Mouse (Mus musculus) layer of hippocampus, adult 18-20 months (tissue): ENCODE measurements at regions not wholly inside any gene's neighbourhood (a gene's known extent, or its start where the extent isn't known, plus 50 kb on each side); places are given as distances from the start of the nearest gene placed in this dataset.

Experiments
- DNase-seq, 2 experiments: peaks; one replicate each; pipeline ENCODE4 v3.0.0; 2022; ENCODE audit warnings: low spot score in 2 of 2

DNA sequence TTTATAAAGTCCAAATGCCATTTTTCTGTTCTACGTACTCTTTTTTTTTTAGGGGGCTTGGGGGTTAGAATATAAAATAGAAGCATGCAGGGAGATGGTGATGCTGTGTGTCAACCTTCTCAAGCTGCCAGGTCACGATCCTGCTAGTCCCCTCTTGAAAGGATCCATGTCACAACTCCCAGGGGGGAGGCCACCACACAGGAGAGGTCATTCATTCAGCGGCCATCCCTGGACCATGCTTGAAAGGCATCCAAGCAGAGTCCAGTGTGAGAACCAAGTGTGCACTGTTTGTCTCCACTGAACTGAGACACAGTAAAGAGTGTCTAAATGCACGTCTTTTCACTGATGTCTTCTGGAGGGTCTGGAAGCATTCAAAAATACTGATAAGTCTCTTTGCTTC, 119.8 kb upstream of the N6amt1 start:
- no peak for DNase-seq

DNA sequence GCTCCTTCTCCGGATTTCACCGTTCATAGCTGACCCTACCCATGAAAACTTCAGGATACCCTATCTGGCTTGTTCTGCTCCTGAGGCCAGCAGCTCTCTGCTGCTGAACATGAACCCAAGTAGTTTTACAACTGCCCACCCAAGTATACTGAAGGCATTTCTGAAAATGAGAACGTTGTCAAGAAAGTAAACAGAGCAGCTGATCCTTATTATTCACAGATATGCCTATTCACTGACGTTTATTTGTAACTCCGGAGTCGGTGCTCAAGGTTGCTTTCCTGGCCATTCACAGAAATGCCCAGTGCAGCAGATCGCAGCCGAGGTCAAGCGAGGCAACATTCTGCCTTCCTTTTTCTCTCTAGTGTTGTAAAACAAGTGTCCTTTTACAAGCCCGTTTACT, 128.4 kb upstream of the N6amt1 start:
- DNase-seq, result no peak

DNA sequence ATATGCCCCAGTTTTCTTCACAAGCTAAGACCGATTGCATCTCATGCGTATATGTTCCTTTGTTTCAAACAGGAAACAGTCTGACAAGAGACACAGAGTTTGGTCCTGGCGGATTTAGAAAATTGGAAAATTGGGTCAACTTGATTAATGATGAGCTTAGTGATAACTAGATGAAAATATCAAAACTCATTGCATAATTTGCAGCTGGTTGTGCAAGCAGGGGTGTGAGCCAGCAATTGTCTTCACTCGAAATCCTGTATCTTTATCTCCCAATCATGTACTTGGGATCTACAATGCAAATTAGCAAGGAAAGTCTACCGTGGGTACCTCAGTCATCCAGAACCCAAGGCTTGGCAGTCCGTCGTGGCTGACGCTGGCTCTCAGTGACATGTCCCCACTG, 128.9 kb upstream of the N6amt1 start:
- no peak for DNase-seq

DNA sequence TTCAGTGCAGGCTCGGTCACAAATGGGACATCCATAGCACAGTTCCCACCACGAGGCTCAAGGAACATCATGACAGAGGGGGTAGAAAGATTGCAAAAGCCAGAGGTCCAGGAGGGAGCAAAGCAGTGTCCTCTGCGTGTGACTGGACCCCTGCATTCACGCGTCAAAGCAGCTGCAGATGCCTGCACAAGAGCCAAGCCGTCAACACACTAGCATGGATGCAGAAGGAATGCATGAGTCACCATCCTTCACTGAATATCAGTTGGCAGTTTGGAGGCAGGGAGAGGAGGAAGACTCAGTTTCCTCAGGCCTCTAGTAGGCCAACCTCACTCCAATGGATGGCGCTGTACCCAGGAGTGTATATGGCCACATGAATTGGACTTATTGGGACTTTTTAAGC, 130.0 kb upstream of the N6amt1 start:
- DNase-seq, result no peak

DNA sequence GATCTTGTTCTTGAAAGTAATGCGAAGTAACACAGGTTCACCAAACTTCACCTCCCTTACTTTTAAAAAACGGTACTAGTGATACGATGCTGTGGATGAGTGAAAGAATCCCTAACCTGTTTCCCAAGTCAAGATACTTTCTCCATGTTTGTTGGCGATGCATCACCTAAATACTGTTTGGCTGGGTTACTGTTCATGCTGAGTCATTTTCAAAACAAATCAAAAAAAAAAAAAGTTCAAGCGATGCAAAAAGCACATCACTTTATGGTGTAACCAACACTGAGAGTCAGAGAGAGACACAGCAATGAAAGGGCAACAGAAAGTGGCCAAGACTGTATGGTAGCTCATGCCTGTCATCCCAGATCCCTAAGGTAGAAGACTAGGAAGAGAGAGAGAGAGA, 133.4 kb upstream of the N6amt1 start:
- DNase-seq, result no peak

DNA sequence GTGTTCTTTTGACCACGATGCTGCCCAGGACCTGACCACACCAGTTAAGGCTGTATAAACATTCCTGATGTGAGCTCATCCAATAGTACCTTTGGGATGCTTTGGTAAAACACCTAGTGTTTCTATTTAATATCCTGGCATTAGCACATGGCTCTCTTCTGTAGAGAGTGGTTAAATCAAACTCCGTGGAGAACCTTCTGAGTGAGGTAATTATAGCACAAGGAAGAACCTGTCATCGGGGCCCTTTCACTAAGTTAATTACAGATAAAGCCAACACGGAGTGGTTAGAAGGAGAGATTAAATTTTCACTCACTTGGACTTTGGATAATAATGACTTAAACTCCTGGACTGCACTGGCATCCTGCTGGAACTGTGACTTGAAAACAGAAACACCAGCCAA, 133.8 kb upstream of the N6amt1 start:
- DNase-seq, result no peak

DNA sequence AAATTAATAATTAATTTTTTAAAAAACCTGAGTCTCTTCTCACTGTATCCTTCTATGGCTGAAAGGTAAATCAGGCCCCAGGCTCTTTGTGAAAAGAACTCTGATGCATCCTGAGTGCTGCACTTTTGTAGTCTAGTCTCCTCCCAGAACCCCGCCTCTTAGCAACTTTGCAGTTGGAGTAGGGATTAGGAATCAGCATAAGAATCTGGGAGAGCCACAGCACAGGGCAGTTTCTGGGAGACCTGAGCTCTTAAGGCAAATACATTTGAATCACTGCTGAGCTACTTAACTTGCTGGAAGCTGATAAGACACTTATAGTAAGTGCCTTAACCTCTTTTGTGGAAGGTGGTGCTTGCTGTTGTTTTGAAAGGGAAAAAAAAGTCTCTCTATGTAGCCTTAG, 146.1 kb upstream of the N6amt1 start:
- DNase-seq, result no peak

DNA sequence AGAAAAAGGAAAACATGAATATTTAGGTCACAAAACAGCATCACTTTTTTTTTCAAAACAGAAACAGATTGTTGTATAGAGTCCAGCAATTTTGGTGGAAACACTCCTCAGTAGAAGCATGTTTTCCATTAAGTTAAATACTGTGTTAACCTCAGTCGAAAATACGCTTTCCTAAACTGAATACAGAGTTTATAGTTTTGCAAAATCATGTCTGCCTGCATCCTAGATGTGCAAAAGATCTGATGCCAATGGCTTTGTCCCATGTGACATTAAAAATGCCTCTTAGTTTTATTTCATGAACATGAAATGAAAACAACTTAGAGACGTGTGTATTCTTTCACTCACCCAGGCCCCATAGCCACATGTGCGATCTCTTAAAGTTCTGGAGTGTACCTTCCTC, 163.5 kb upstream of the N6amt1 start:
- no peak for DNase-seq

DNA sequence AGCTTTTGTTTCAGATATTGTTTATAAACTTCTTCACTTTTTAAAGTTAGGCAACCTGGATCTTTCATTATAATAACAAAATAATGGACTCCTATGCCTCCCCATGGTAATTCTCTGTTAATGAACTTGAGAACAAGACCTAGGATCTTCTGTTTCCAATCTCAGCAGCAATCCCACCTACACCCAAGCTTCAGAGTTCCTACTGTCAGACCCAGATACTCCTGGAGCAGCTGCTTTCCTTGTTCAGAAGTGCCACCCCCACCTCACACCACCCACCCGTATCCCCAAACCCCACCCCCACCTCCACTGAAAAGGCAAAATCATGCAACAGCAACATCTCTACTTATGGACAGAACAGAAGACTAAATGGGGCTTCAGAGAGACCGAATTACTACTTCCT, 165.2 kb upstream of the N6amt1 start:
- no peak for DNase-seq

DNA sequence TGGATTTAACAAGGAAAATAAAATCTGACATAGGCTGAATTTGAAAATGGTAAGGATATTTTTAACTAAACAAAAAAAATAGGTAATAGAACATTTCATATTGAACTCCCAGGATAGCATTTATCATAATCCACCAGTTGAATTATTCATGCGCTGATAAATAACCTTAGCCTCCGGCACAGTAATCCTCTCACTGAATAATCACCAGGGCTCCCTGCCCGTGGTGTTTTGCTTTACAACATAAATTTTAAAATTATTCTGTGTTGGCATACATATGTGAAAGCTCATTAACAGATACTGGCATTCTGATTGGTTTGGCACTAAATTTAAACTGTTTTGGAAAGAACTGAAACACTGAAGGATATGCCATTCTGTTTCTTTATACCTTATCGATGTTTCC, 181.6 kb upstream of the N6amt1 start:
- no peak for DNase-seq

DNA sequence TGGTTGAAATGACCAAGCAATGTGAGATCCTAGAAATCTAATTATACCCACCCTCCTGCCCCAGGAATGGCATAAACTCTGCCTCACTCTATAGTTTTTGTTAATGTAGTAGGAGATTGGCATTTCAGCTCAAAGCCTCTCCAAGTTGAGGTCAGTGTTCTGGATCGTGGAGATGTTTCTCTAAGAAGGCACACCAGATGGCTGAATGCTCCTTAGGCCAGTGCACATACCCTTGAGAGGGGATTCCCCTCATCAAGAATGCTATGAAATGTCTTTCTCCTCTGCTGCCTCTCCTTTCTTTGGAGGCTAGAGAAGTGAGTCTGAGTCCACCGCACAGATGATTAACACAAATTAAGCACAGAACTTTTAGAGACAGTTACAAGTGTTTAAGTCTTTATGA, 214.7 kb upstream of the N6amt1 start:
- no peak for DNase-seq

DNA sequence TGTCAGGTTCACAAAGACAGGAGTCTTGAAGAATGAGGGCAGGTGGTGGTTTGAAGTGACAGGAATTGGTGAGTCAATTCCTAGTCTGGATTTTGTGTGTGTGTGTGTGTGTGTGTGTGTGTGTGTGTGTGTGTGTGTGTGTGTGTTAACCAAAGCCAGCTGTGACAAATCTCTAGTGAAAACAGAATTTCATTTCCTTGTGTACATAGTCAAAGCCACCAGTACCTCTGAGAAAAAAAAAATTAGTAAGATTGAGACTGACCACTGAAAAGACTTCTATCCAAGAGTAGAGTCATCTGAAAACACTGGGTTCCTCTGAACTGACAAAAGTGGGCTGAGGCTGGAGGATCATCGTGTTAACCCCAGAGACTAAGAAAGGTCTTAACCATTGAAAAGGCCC, 217.5 kb upstream of the N6amt1 start:
- DNase-seq, result no peak

DNA sequence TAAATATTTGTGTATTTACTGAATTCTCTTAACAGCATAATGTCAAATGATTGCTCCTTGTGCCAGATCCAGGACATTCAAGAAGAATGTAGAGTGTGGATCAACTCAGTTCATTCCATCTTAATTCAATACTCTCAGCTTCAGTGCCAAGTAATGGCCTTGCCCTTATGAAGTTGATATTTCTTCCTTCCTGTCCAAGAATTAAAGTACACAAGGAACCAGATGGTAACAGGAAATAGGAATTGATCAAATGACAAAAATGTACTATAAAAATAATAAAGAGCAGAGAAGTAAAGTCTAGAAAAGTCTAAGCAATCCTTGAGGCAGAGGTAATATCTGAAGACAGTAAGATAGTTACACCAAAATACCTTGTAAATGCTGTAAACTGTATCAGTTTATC, 219.5 kb upstream of the N6amt1 start:
- no peak for DNase-seq

DNA sequence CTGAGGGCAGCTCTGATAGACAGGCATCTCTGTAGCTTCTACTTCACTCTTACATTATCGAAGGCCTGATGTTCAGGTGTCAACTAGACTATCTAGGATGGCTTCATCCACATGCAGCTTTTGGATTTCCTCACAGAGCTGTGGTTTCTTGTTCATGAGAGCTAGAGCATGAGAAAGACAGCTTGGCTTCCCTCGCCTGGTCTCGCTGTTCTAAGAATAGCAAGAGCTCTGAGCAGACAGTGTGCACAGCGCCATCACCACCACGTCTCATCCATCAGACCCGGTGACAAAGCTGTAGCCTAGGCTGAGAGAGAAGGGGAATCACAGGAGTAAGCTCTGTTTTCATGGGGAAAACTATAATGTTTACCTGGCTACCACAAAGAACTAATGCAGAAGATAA, 220.1 kb upstream of the N6amt1 start:
- peak in 1 of 2 experiments; percentile 26 for DNase-seq

DNA sequence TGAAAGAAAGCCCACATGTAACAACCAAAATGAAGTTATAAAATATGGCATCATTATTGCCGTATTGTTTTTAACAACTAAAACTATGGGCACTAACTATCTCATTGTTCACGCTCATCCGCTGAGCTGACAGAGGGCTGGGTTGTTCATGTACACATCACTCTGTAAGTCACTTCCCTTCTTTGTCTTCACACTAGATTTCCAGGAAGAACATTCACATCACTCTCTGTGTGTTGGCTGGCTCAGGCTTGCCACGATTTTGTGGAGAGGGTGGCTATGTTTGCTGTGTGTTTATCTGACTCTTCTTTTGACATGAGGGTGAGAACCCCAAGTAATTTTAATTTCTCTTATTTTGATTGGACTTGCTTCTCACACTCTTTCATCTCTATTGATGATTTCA, 221.9 kb upstream of the N6amt1 start:
- DNase-seq, result no peak

DNA sequence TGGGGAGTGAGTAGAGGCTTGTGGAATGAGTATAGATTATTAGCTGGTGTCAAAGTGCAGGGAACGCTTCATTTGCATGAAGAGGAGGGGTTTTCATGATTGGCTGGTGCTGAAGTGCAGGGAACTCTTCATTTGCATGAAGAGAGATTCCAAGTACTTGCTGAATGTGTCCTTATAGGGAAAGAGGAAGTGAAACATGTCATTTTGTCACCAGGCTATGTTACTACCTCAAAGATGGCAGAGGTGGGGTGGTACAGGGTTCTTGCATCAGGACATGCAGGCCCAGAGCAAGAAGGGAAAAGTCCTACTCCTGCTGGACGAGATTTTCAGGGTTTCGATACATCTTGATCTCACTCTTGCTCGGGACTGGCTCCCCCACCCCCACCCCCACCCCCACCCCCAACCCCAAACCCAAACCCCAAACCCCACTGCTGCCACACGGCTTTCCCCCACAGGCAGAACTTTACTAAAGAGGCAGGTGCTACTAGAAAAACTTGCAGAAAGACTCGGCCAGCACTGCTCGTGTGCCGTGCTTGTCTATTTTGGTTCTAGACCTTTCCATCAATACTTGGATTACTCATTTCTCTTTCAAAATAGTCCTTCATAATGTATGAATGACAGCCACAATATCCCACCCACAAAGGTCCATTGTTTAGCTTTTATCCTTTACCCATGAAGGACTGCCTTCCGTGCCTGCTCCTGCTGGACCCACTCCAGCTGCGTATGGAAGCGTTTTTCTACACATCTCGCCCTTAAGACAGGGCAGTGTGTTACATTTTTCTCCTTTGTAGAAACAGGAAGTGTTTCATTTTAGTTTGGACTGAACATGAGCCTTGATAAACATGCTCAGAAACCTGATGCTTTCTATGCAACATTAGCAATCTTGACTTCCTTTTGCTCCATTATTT, 223.0 kb upstream of the N6amt1 start:
- no peak for DNase-seq

DNA sequence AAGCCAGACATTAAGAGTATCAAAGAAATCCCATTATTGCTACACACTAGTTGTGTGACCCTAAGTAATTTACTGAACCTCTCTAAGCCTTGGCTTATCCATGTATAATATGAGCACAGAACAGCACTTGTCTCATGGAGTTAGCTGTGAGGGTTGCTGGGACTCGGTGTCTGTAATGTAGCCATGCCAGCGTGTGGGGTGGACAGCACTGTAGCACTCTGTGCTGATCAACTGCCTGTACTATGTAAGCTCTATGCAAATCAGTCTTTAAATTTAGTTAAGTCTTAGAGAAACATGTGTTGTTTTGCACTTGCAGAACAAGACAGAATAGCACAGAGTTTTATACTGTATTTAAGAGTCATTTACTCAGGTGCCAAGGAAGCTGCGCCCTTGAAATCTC, 225.0 kb upstream of the N6amt1 start:
- DNase-seq, result no peak

DNA sequence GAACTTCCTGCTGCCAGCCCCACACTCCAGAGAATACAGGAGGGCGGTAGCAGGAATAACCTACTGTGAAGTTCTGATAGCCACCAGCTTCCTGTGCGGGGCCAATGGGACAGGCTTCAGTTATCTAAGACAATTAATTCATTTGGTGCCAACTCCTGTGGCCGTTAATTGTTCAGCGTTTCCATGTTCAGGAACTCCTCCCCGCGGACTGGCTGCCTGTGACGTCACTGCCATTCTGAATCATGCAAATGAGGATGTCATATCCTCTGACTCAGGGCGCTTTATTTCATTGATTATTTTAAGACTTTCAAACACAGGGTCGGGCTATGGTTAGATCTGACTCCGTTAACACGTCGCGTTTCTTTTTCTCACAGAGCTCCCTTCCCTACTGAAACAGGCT, 225.8 kb upstream of the N6amt1 start:
- DNase-seq, result peak in 1 of 2 experiments; percentile 36

DNA sequence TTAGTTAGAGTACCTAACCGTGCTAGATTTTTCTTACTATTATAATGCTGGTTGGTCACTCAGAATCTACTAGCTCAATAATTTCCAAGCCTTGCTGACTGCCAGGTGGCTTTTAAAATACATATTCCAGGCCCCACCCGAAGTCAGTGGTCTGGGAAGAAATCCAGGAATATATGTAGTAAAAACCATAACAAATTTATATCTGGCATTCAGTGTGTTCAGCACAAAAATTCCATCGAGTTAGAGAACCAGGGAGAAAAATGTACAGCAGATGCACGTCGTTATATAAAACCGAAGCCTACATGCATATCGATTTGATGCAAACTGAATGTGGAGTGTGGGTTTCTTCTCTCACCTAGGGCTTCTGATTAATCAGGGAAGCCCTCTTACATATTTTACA, 229.5 kb upstream of the N6amt1 start:
- DNase-seq, result no peak

DNA sequence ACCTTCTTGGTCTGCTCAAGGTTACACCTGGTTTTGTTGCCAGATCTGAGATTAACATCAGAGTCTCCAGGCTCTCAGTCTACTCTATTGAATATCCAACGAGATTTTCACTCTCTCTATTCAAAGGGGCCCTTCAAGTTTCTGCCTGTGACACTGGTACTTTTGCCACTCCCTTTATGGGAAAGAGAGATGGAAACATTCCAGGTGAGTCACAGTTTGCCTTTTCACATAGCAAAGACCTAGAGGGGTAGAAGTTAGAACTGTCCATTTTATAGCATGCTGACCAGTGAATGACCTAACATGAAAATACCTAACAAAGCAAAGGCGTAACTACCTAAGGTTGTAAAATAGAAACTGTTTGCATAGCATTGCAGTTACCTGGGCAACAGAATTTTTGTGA, 250.4 kb upstream of the N6amt1 start:
- no peak for DNase-seq

DNA sequence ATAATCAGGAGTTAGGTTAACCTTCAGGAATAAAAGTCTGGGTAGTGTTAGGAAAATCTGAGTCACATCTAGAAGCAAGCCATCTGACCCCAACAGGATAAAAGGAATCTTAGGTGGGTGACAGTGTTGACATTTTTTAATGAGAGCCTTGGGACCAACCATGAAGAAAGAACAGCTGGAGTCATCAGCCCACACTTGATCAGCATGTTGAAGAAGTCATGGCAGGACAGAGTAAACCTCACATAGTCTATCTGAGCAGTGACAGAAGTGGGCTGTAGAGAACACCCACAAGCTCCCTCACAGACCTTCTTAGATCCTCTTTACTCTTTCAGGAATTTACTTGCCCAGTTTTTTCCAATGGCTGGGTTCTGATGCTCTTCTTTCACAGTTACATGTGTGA, 251.9 kb upstream of the N6amt1 start:
- no peak for DNase-seq

DNA sequence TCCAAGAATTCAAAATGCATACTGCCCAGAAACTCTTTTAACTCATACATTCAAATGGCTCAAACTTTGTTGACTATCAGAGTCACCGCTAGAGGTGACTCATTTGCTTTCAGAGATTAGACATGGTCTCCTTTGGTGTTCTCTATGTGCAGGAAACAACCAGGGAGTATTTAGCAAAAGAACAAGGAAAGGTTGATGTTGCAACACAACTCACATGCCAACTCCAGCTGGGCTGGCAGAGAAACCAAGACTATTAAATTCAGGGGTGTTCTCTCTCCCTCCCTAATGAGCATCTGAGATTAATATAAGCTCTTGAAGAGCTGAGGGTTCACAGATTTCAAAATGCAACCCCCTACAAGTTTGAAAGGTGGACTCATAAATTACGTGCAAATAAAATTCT, 262.0 kb upstream of the N6amt1 start:
- no peak for DNase-seq

DNA sequence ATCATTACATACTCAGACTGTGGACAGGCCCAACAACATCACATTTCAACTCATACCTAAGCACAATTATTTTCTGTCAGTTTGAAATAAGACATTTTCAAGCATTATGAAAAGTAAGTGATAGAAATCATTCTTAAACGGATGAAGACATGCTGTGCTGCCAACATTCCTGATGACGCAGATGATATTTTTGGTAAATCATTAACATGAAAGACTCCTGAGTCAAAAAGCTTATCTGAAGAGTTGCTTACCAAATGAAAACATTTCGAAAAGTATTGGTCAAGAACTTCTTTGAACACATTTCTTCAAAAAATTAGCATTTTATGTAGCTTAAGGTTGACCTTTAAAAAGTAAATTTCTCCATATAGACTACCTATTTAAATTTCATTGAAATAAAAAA, 264.7 kb upstream of the N6amt1 start:
- peak in 1 of 2 experiments; percentile 11 for DNase-seq

DNA sequence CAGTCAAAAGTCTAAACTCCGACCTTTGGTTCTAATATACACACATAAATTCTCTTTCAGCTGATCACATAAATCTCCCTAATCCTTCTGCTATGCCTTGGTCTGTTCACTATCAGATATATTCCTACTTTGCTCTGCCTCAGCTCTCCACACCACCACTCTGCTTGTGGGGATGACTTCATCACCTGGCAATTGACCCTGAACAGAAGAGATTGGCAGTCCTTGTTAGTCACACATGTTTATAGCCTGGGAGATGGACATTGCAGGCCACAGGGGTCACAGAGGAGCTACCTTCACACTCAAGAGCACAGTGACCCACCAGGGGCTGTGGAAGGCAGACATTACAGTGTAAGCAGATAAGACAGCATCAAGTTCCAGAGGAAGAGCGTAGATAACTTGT, 270.5 kb upstream of the N6amt1 start:
- no peak for DNase-seq
